Mouse (Mus musculus) neural tube, embryonic 11.5 days (tissue): ENCODE results near the gene Il17rb. TPM values are rescaled to one million over a fixed set of nuclear protein-coding genes. Genes with fewer than 3 reads are reported as not detected.

Source experiments
- ATAC-seq: fragments of 200-750 bp; cut with Nextera tagmentation; 2 replicates; pipeline ENCODE4 v1.8.0; 2017; ENCODE audit warnings: moderate number of reproducible peaks, mild to moderate bottlenecking, moderate TSS enrichment, moderate library complexity; ENCODE audit not compliant: insufficient read depth, low FRiP score, low TSS enrichment
- DNase-seq: peaks from one replicate; pipeline ENCODE4 v3.0.0-alpha.2; 2015; ENCODE audit warnings: low spot score
- H3K27ac ChIP-seq: fragments of 300-500 bp; sonication (generic); 2 replicates; pipeline ENCODE4 v1.5.1; 2014; ENCODE audit warnings: low read depth, mild to moderate bottlenecking, low read length
- H3K27me3 ChIP-seq: fragments of 300-500 bp; sonication (generic); 2 replicates; pipeline ENCODE4 v1.6.1; 2014; ENCODE audit warnings: mild to moderate bottlenecking, low read length, mixed read lengths; ENCODE audit not compliant: control insufficient read depth, insufficient read depth
- H3K36me3 ChIP-seq: fragments of 300-500 bp; sonication (generic); 2 replicates; pipeline ENCODE4 v1.6.1; 2014; ENCODE audit warnings: mild to moderate bottlenecking, low read length, moderate library complexity, mixed read lengths; ENCODE audit not compliant: control insufficient read depth, insufficient read depth
- H3K4me1 ChIP-seq: fragments of 300-500 bp; sonication (generic); 2 replicates; pipeline ENCODE4 v1.6.1; 2014; ENCODE audit warnings: low read length, mixed read lengths; ENCODE audit not compliant: control insufficient read depth, insufficient read depth
- H3K4me2 ChIP-seq: fragments of 300-500 bp; sonication (generic); 2 replicates; pipeline ENCODE4 v1.6.1; 2014; ENCODE audit warnings: low read depth, mild to moderate bottlenecking, moderate library complexity
- H3K4me3 ChIP-seq: fragments of 300-500 bp; sonication (generic); 2 replicates; pipeline ENCODE4 v1.5.1; 2014; ENCODE audit warnings: low read depth, low read length
- H3K9ac ChIP-seq: fragments of 300-500 bp; sonication (generic); 2 replicates; pipeline ENCODE4 v1.6.1; 2014; ENCODE audit warnings: mild to moderate bottlenecking, low read length
- H3K9me3 ChIP-seq: fragments of 300-500 bp; sonication (generic); 2 replicates; pipeline ENCODE4 v1.6.1; 2016; ENCODE audit warnings: low read length; ENCODE audit not compliant: control insufficient read depth
- WGBS: fragments of 180-500 bp; shearing (Covaris S2); extraction: QIAGEN DNeasy Blood & Tissue Kit; methylation state at CpG from one replicate; pipeline ENCODE4 v1.1.7; 2014; 5-methylcytosine and 5-hydroxymethylcytosine counted together
- polyA plus RNA-seq: library from polyadenylated mRNA; unstranded; fragments of >200 nt; fragmentation: Nextera tagmentation; extraction: Ambion mirVana; gene quantifications from 2 replicates; pipeline ENCODE4 v1.2.1, GENCODE M21; 2014

Gene Il17rb
- polyA plus RNA-seq, 1 experiment from 2014 or later: 0.85 TPM

- Histone ChIP-seq H3K4me1 (no peaks in the 10 kb centered on the region), H3K9ac (no peak overlapping the region), H3K27me3 (no peaks in the 10 kb centered on the region), H3K27ac (no peak overlapping the region), H3K4me3 (no peak overlapping the region), H3K4me2 (no peak overlapping the region), H3K9me3 (no peaks in the 10 kb centered on the region), H3K36me3 (peaks cover 44% of the 10 kb centered on the region)
- whole genome bisulfite sequencing: 97% methylated on average over 6 of the region's 6 CpGs
- ATAC-seq (no peak), DNase-seq (no peak)
Observed at GRCm38 (mm10) chr14:29987276-29987675, 21.4 kb downstream of the Il17rb start.

GRCm38 (mm10) chr14:29986096-29986495 lies 22.6 kb downstream of the Il17rb start:
- no peak overlapping the region for H3K4me3 ChIP-seq
- WGBS: 94% methylated on average over 4 of the region's 4 CpGs
- no peaks in the 10 kb centered on the region for H3K4me1 ChIP-seq
- H3K27ac ChIP-seq: no peak overlapping the region
- DNase-seq: no peak
- H3K36me3 ChIP-seq: peaks cover 39% of the 10 kb centered on the region
- H3K27me3 ChIP-seq: no peaks in the 10 kb centered on the region
- ATAC-seq: no peak
- H3K4me2 ChIP-seq: no peak overlapping the region
- H3K9me3 ChIP-seq: no peaks in the 10 kb centered on the region
- H3K9ac ChIP-seq: no peak overlapping the region

GRCm38 (mm10) chr14:29980447-29981205 lies 28.1 kb downstream of the Il17rb start:
- no peak overlapping the region for H3K27ac ChIP-seq
- H3K36me3 ChIP-seq: peaks cover 24% of the 10 kb centered on the region
- DNase-seq: no peak
- 98% methylated on average over 10 of the region's 10 CpGs for WGBS
- H3K9me3 ChIP-seq: no peaks in the 10 kb centered on the region; the same call in 1 of the 2 replicates
- H3K27me3 ChIP-seq: no peaks in the 10 kb centered on the region
- peaks cover 8% of the 10 kb centered on the region for H3K4me1 ChIP-seq
- no peak overlapping the region for H3K4me2 ChIP-seq
- ATAC-seq: no peak
- H3K9ac ChIP-seq: no peak overlapping the region
- no peak overlapping the region for H3K4me3 ChIP-seq

GRCm38 (mm10) chr14:29978254-29979204 lies 30.2 kb downstream of the Il17rb start, which contains the start of gene Actr8:
Gene Actr8 (plus strand): TSS chr14:29978337.
- Histone ChIP-seq H3K4me2 (peak within 1 kb of the TSS; percentile 87), H3K27me3 (no peaks in the 10 kb centered on the region), H3K9me3 (no peaks in the 10 kb centered on the region; the same call in 1 of the 2 replicates), H3K36me3 (peaks cover 14% of the 10 kb centered on the region), H3K9ac (peak within 1 kb of the TSS; percentile 94), H3K4me1 (peaks cover 8% of the 10 kb centered on the region), H3K4me3 (peak within 1 kb of the TSS; percentile 75), H3K27ac (peak within 1 kb of the TSS; percentile 89)
- WGBS: 3% methylated on average over 44 of the region's 44 CpGs
- peak; percentile 97 for ATAC-seq
- peak; percentile 93 for DNase-seq

GRCm38 (mm10) chr14:29976927-29977326 lies 31.8 kb downstream of the Il17rb start:
- Histone ChIP-seq H3K9me3 (no peaks in the 10 kb centered on the region; the same call in 1 of the 2 replicates), H3K9ac (no peak overlapping the region), H3K4me1 (peaks cover 8% of the 10 kb centered on the region), H3K27ac (no peak overlapping the region), H3K4me2 (no peak overlapping the region), H3K36me3 (peaks cover 8% of the 10 kb centered on the region), H3K27me3 (no peaks in the 10 kb centered on the region), H3K4me3 (no peak overlapping the region)
- no peak for ATAC-seq
- DNase-seq: no peak
- 95% methylated on average over 6 of the region's 6 CpGs for WGBS

GRCm38 (mm10) chr14:29971993-29972392 lies 36.7 kb downstream of the Il17rb start:
- H3K27me3 ChIP-seq: no peaks in the 10 kb centered on the region
- peaks cover 11% of the 10 kb centered on the region for H3K4me1 ChIP-seq
- no peak overlapping the region for H3K4me3 ChIP-seq
- no peaks in the 10 kb centered on the region for H3K9me3 ChIP-seq
- peaks cover 3% of the 10 kb centered on the region for H3K36me3 ChIP-seq
- H3K27ac ChIP-seq: no peak overlapping the region
- H3K4me2 ChIP-seq: no peak overlapping the region
- no peak overlapping the region for H3K9ac ChIP-seq
- WGBS: 86% methylated on average over 5 of the region's 5 CpGs
- no peak for ATAC-seq
- no peak for DNase-seq

GRCm38 (mm10) chr14:29971446-29971845 lies 37.2 kb downstream of the Il17rb start:
- Histone ChIP-seq H3K4me1 (peaks cover 11% of the 10 kb centered on the region), H3K27me3 (no peaks in the 10 kb centered on the region), H3K4me2 (no peak overlapping the region), H3K9ac (no peak overlapping the region), H3K4me3 (no peak overlapping the region), H3K36me3 (peaks cover 3% of the 10 kb centered on the region), H3K27ac (no peak overlapping the region), H3K9me3 (no peaks in the 10 kb centered on the region)
- no peak for DNase-seq
- ATAC-seq: no peak
- WGBS: 93% methylated on average over 7 of the region's 7 CpGs

- Histone ChIP-seq H3K27ac (peak within 1 kb of the TSS; percentile 64), H3K27me3 (no peaks in the 10 kb centered on the region), H3K36me3 (peaks cover 3% of the 10 kb centered on the region), H3K4me2 (peak within 1 kb of the TSS; percentile 63), H3K4me1 (peaks cover 11% of the 10 kb centered on the region), H3K9ac (peak within 1 kb of the TSS; percentile 76), H3K4me3 (peak within 1 kb of the TSS; percentile 87), H3K9me3 (no peaks in the 10 kb centered on the region)
- under 1% methylated on average over 49 of the region's 49 CpGs for WGBS
- peak; percentile 93 for DNase-seq
- ATAC-seq: peak; percentile 100
Observed at GRCm38 (mm10) chr14:29968075-29968821, 40.4 kb downstream of the Il17rb start, which contains the start of gene Selenok. Gene Selenok (plus strand): TSS chr14:29968308.
